Mouse (Mus musculus) bone marrow, adult 2 months (tissue): ENCODE measurements at regions not wholly inside any gene's neighbourhood (a gene's known extent, or its start where the extent isn't known, plus 50 kb on each side); places are given as distances from the start of the nearest gene placed in this dataset.

Experiments
- CTCF ChIP-seq: fragments of 200-500 bp; IDR thresholded peaks from 2 replicates; pipeline ENCODE4 v1.5.1; 2011; ENCODE audit warnings: low read length, control low read depth; ENCODE audit not compliant: control insufficient read depth, insufficient read depth
- POLR2A ChIP-seq: fragments of 200-500 bp; IDR thresholded peaks from 2 replicates; pipeline ENCODE4 v1.6.1; 2011; ENCODE audit warnings: low read depth, mild to moderate bottlenecking, control low read depth, low read length, borderline replicate concordance; ENCODE audit not compliant: control insufficient read depth

- TF ChIP-seq CTCF = no peak
- TF ChIP-seq POLR2A = no peak
These were observed 310.1 kb downstream of the Gxylt1 start for GRCm38 (mm10) chr15:92964901-92965300.
